Mouse (Mus musculus): ENCODE data around the gene Ccnd3. TPM values are rescaled to one million over a fixed set of nuclear protein-coding genes. Genes with fewer than 3 reads are reported as not detected.

Ccnd3 gene
- polyA plus RNA-seq, 1 experiment = 417 TPM

GRCm38 (mm10) chr17:47567271-47567670 lies 62.4 kb downstream of the Ccnd3 start:
- WGBS = 22% methylated on average over 3 of the region's 3 CpGs
- H3K4me3 ChIP-seq (replicated peaks; ENCODE audit: control insufficient read depth, low read depth, low read length) = no peak overlapping the region
- TF ChIP-seq CTCF (IDR thresholded peaks at IDR 0.05; ENCODE audit: control insufficient read depth, insufficient read depth, low read length) = no peak
- peak overlapping the region; percentile 3 for H3K27ac ChIP-seq (ENCODE audit: control insufficient read depth, insufficient read depth, low read depth, low read length, poor library complexity)
- no peaks in the 10 kb centered on the region; the same call in 1 of the 2 replicates for H3K4me1 ChIP-seq (ENCODE audit: control insufficient read depth, insufficient read depth, low read length)

GRCm38 (mm10) chr17:47568389-47568788 lies 63.5 kb downstream of the Ccnd3 start:
- H3K27ac ChIP-seq (ENCODE audit: control insufficient read depth, insufficient read depth, low read depth, low read length, poor library complexity) = peak overlapping the region; percentile 48
- TF ChIP-seq POLR2A (IDR thresholded peaks at IDR 0.05; ENCODE audit: borderline replicate concordance, control insufficient read depth, low read depth, low read length) (no peak), CTCF (IDR thresholded peaks at IDR 0.05; ENCODE audit: control insufficient read depth, insufficient read depth, low read length) (no peak)
- no peak overlapping the region for H3K4me3 ChIP-seq (replicated peaks; ENCODE audit: control insufficient read depth, low read depth, low read length)
- H3K4me1 ChIP-seq (ENCODE audit: control insufficient read depth, insufficient read depth, low read length) = no peaks in the 10 kb centered on the region; the same call in 1 of the 2 replicates
- 72% methylated on average over 3 of the region's 3 CpGs for WGBS

DNA sequence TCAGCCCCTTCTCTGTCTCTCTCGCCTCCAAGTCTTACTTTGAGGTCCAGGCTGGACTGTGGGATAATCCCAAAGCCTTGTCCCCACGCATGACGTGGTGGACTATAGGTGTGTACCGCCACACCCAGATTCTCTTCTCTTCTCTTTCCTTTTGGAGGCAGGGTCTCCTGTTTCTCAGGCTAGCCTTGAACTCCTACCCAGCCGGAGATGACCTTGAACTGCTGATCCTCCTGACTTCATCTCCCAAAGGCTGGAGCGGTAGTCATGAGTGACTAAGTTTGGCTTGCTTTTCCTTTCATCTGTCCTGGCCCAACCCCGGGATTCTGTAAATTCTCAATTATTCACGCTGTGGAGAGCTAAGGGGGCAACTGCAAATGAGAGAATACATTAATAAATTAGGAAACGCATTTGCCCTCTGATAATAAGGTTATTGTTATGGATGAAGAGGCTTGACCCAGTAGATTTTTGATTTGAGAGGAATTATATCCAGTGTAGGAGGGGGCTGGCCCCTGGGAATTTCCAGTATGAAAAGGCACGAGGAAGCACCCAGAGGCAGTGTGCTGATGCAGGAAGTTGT lies 64.2 kb downstream of the Ccnd3 start:
- peak overlapping the region; percentile 48 for H3K27ac ChIP-seq (ENCODE audit: control insufficient read depth, insufficient read depth, low read depth, low read length, poor library complexity)
- no peaks in the 10 kb centered on the region; the same call in 1 of the 2 replicates for H3K4me1 ChIP-seq (ENCODE audit: control insufficient read depth, insufficient read depth, low read length)
- TF ChIP-seq CTCF (IDR thresholded peaks at IDR 0.05; ENCODE audit: control insufficient read depth, insufficient read depth, low read length) (no peak), POLR2A (IDR thresholded peaks at IDR 0.05; ENCODE audit: borderline replicate concordance, control insufficient read depth, low read depth, low read length) (no peak)
- WGBS = 87% methylated on average over 10 of the region's 10 CpGs
- H3K4me3 ChIP-seq (replicated peaks; ENCODE audit: control insufficient read depth, low read depth, low read length) = no peak overlapping the region

GRCm38 (mm10) chr17:47571621-47572020 lies 66.8 kb downstream of the Ccnd3 start:
- no peak for TF ChIP-seq POLR2A (IDR thresholded peaks at IDR 0.05; ENCODE audit: borderline replicate concordance, control insufficient read depth, low read depth, low read length)
- no peak for TF ChIP-seq CTCF (IDR thresholded peaks at IDR 0.05; ENCODE audit: control insufficient read depth, insufficient read depth, low read length)
- Histone ChIP-seq H3K4me3 (replicated peaks; ENCODE audit: control insufficient read depth, low read depth, low read length) (no peak overlapping the region), H3K4me1 (ENCODE audit: control insufficient read depth, insufficient read depth, low read length) (no peaks in the 10 kb centered on the region; the same call in 1 of the 2 replicates), H3K27ac (ENCODE audit: control insufficient read depth, insufficient read depth, low read depth, low read length, poor library complexity) (no peak overlapping the region)
- WGBS = 88% methylated on average over 7 of the region's 7 CpGs

DNA sequence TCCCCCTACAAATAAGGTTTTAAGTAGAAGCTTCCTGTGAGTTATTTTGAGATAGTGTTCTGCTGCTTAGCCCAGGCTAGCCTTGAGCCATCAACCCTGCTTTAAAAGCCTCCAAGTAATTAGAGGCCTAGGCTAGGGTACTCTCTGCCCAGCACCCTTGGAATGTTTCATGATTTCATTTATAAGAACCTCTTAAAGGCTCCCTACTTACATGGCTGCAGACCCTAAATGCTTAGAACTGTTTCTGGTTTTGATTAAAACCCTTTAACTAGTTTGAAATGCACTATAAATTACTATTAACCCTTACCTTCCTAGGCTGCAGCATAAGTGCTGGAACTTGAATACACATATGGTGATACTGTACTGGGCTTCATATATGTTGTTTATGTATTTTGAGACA lies 67.6 kb downstream of the Ccnd3 start:
- no peak for TF ChIP-seq POLR2A (IDR thresholded peaks at IDR 0.05; ENCODE audit: borderline replicate concordance, control insufficient read depth, low read depth, low read length)
- no peak for TF ChIP-seq CTCF (IDR thresholded peaks at IDR 0.05; ENCODE audit: control insufficient read depth, insufficient read depth, low read length)
- H3K4me1 ChIP-seq (ENCODE audit: control insufficient read depth, insufficient read depth, low read length) = no peaks in the 10 kb centered on the region; the same call in 1 of the 2 replicates
- no peak overlapping the region for H3K27ac ChIP-seq (ENCODE audit: control insufficient read depth, insufficient read depth, low read depth, low read length, poor library complexity)
- H3K4me3 ChIP-seq (replicated peaks; ENCODE audit: control insufficient read depth, low read depth, low read length) = no peak overlapping the region

- 90% methylated on average over 8 of the region's 8 CpGs for WGBS
- H3K27ac ChIP-seq (ENCODE audit: control insufficient read depth, insufficient read depth, low read depth, low read length, poor library complexity) = no peak overlapping the region
- H3K4me1 ChIP-seq (ENCODE audit: control insufficient read depth, insufficient read depth, low read length) = no peaks in the 10 kb centered on the region
Observed at GRCm38 (mm10) chr17:47574028-47574427, 69.2 kb downstream of the Ccnd3 start.

GRCm38 (mm10) chr17:47574830-47575229 lies 70.0 kb downstream of the Ccnd3 start:
- Histone ChIP-seq H3K4me1 (ENCODE audit: control insufficient read depth, insufficient read depth, low read length) (no peaks in the 10 kb centered on the region), H3K27ac (ENCODE audit: control insufficient read depth, insufficient read depth, low read depth, low read length, poor library complexity) (no peak overlapping the region), H3K4me3 (replicated peaks; ENCODE audit: control insufficient read depth, low read depth, low read length) (no peak overlapping the region)
- 79% methylated on average over 11 of the region's 11 CpGs for WGBS
- TF ChIP-seq CTCF (IDR thresholded peaks at IDR 0.05; ENCODE audit: control insufficient read depth, insufficient read depth, low read length) = no peak
- no peak for TF ChIP-seq POLR2A (IDR thresholded peaks at IDR 0.05; ENCODE audit: borderline replicate concordance, control insufficient read depth, low read depth, low read length)

More at GRCm38 (mm10) chr17:47574028-47574427, 69.2 kb downstream of the Ccnd3 start:
- no peak overlapping the region for H3K4me3 ChIP-seq (replicated peaks; ENCODE audit: control insufficient read depth, low read depth, low read length)
- no peak for TF ChIP-seq POLR2A (IDR thresholded peaks at IDR 0.05; ENCODE audit: borderline replicate concordance, control insufficient read depth, low read depth, low read length)
- no peak for TF ChIP-seq CTCF (IDR thresholded peaks at IDR 0.05; ENCODE audit: control insufficient read depth, insufficient read depth, low read length)

DNA sequence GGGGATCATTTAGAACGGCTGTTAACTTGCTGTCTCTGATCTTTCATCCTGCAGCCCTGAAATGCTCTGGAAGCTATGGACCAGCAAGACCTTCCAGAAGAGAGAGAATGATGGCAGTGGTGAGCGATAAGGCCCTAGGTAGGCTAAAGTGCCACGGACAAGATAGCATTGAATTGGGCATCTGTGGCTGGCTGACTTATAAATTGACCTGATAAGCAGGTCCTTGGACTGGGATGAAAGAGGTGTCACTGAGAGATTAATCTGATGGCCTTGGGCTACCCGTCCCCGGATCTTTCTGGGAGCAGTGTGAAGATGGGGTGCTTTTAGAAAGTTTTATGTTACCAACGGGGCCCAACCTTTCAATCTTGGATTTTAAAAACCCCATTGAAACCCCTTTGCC lies 73.8 kb downstream of the Ccnd3 start:
- no peak for TF ChIP-seq CTCF (IDR thresholded peaks at IDR 0.05; ENCODE audit: control insufficient read depth, insufficient read depth, low read length)
- TF ChIP-seq POLR2A (IDR thresholded peaks at IDR 0.05; ENCODE audit: borderline replicate concordance, control insufficient read depth, low read depth, low read length) = no peak
- no peaks in the 10 kb centered on the region; the same call in 1 of the 2 replicates for H3K4me1 ChIP-seq (ENCODE audit: control insufficient read depth, insufficient read depth, low read length)
- H3K27ac ChIP-seq (ENCODE audit: control insufficient read depth, insufficient read depth, low read depth, low read length, poor library complexity) = peak overlapping the region; percentile 6; the same call in 1 of the 2 replicates
- WGBS = 65% methylated on average over 6 of the region's 6 CpGs
- no peak overlapping the region for H3K4me3 ChIP-seq (replicated peaks; ENCODE audit: control insufficient read depth, low read depth, low read length)

DNA sequence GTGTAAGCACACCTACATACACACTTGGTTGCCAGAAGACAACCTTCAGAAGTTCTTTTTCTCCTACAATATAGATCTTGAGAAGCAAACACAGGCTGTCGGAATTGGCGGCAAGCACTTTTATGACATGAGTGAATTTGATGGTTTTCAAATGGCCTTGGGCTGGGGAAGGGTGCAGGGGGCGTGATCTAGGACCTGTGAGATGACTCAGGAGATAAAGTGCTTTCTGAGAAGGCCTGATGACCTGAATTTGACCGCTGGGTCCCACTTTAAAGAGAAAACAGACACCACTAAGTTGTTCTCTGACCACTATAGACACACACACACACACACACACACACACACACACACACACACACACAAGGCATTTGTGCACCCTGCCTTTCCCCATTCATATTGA lies 76.1 kb downstream of the Ccnd3 start:
- Histone ChIP-seq H3K4me1 (ENCODE audit: control insufficient read depth, insufficient read depth, low read length) (no peaks in the 10 kb centered on the region; the same call in 1 of the 2 replicates), H3K27ac (ENCODE audit: control insufficient read depth, insufficient read depth, low read depth, low read length, poor library complexity) (no peak overlapping the region), H3K4me3 (replicated peaks; ENCODE audit: control insufficient read depth, low read depth, low read length) (no peak overlapping the region)
- 91% methylated on average over 4 of the region's 4 CpGs for WGBS
- TF ChIP-seq CTCF (IDR thresholded peaks at IDR 0.05; ENCODE audit: control insufficient read depth, insufficient read depth, low read length) (no peak), POLR2A (IDR thresholded peaks at IDR 0.05; ENCODE audit: borderline replicate concordance, control insufficient read depth, low read depth, low read length) (no peak)

Measured in bone marrow, adult 2 months (tissue).